Mouse (Mus musculus): Measurements from ENCODE around the gene Osbpl3. TPM values are rescaled to one million over a fixed set of nuclear protein-coding genes. Genes with fewer than 3 reads are reported as not detected.

Gene Osbpl3
- polyA plus RNA-seq, 1 experiment from 2014 or later: 12.5 TPM

GRCm38 (mm10) chr6:50386497-50386896 is 69.5 kb downstream of the Osbpl3 start:
- 87% methylated on average over 4 of the region's 4 CpGs for WGBS
- H3K4me1 ChIP-seq (replicated peaks; ENCODE audit: control insufficient read depth, insufficient read depth, low read length): 0 out of 2 replicates have a peak, but pooled peaks cover 3% of the 10 kb centered on the region
- TF ChIP-seq CTCF (IDR thresholded peaks at IDR 0.05; ENCODE audit: low read depth): peak; percentile 52
- no peak for ATAC-seq
- no peak overlapping the region for H3K27ac ChIP-seq (ENCODE audit: low read depth, low read length)
- no peak overlapping the region for H3K4me2 ChIP-seq (replicated peaks; ENCODE audit: low read depth)
- no peaks in the 10 kb centered on the region for H3K27me3 ChIP-seq (replicated peaks; ENCODE audit: control insufficient read depth, insufficient read depth, low read length)
- no peaks in the 10 kb centered on the region for H3K36me3 ChIP-seq (ENCODE audit: control insufficient read depth, insufficient read depth)
- no peaks in the 10 kb centered on the region for H3K9me3 ChIP-seq (ENCODE audit: control insufficient read depth)
- H3K4me3 ChIP-seq (ENCODE audit: low read depth, low read length): no peak overlapping the region
- no peak overlapping the region for H3K9ac ChIP-seq (ENCODE audit: low read depth, low read length)

GRCm38 (mm10) chr6:50385451-50386013 is 70.5 kb downstream of the Osbpl3 start:
- Histone ChIP-seq H3K4me2 (replicated peaks; ENCODE audit: low read depth) (no peak overlapping the region), H3K27me3 (replicated peaks; ENCODE audit: control insufficient read depth, insufficient read depth, low read length) (no peaks in the 10 kb centered on the region), H3K9me3 (ENCODE audit: control insufficient read depth) (no peaks in the 10 kb centered on the region), H3K36me3 (ENCODE audit: control insufficient read depth, insufficient read depth) (no peaks in the 10 kb centered on the region), H3K9ac (ENCODE audit: low read depth, low read length) (no peak overlapping the region), H3K27ac (ENCODE audit: low read depth, low read length) (no peak overlapping the region), H3K4me1 (replicated peaks; ENCODE audit: control insufficient read depth, insufficient read depth, low read length) (no peaks in the 10 kb centered on the region), H3K4me3 (ENCODE audit: low read depth, low read length) (no peak overlapping the region)
- no peak for TF ChIP-seq CTCF (IDR thresholded peaks at IDR 0.05; ENCODE audit: low read depth)
- WGBS: 79% methylated on average over 8 of the region's 8 CpGs
- no peak for ATAC-seq

GRCm38 (mm10) chr6:50382711-50383110 is 73.3 kb downstream of the Osbpl3 start:
- Histone ChIP-seq H3K36me3 (ENCODE audit: control insufficient read depth, insufficient read depth) (no peaks in the 10 kb centered on the region), H3K4me1 (replicated peaks; ENCODE audit: control insufficient read depth, insufficient read depth, low read length) (no peaks in the 10 kb centered on the region; the same call in 1 of the 2 replicates), H3K9me3 (ENCODE audit: control insufficient read depth) (no peaks in the 10 kb centered on the region), H3K27me3 (replicated peaks; ENCODE audit: control insufficient read depth, insufficient read depth, low read length) (no peaks in the 10 kb centered on the region), H3K27ac (ENCODE audit: low read depth, low read length) (peak overlapping the region; percentile 9; the same call in 1 of the 2 replicates), H3K4me3 (ENCODE audit: low read depth, low read length) (no peak overlapping the region), H3K4me2 (replicated peaks; ENCODE audit: low read depth) (peak overlapping the region; percentile 2; the same call in 1 of the 2 replicates), H3K9ac (ENCODE audit: low read depth, low read length) (no peak overlapping the region)
- no peak for TF ChIP-seq CTCF (IDR thresholded peaks at IDR 0.05; ENCODE audit: low read depth)
- WGBS: 65% methylated on average over 7 of the region's 7 CpGs
- no peak for ATAC-seq

GRCm38 (mm10) chr6:50382196-50382595 is 73.8 kb downstream of the Osbpl3 start:
- 21% methylated on average over 8 of the region's 8 CpGs for WGBS

GRCm38 (mm10) chr6:50381504-50382091 is 74.4 kb downstream of the Osbpl3 start:
- H3K9ac ChIP-seq (ENCODE audit: low read depth, low read length): peak overlapping the region; percentile 53
- no peak for TF ChIP-seq CTCF (IDR thresholded peaks at IDR 0.05; ENCODE audit: low read depth)
- H3K36me3 ChIP-seq (ENCODE audit: control insufficient read depth, insufficient read depth): no peaks in the 10 kb centered on the region
- H3K27me3 ChIP-seq (replicated peaks; ENCODE audit: control insufficient read depth, insufficient read depth, low read length): no peaks in the 10 kb centered on the region
- 11% methylated on average over 11 of the region's 11 CpGs for WGBS
- H3K4me1 ChIP-seq (replicated peaks; ENCODE audit: control insufficient read depth, insufficient read depth, low read length): peaks cover 3% of the 10 kb centered on the region; the same call in 1 of the 2 replicates
- peak; percentile 80 for ATAC-seq
- H3K27ac ChIP-seq (ENCODE audit: low read depth, low read length): peak overlapping the region; percentile 86
- peak overlapping the region; percentile 33 for H3K4me3 ChIP-seq (ENCODE audit: low read depth, low read length)
- H3K4me2 ChIP-seq (replicated peaks; ENCODE audit: low read depth): peak overlapping the region; percentile 66
- H3K9me3 ChIP-seq (ENCODE audit: control insufficient read depth): no peaks in the 10 kb centered on the region

More at GRCm38 (mm10) chr6:50382196-50382595, 73.8 kb downstream of the Osbpl3 start:
- Histone ChIP-seq H3K27ac (ENCODE audit: low read depth, low read length) (peak overlapping the region; percentile 86), H3K4me1 (replicated peaks; ENCODE audit: control insufficient read depth, insufficient read depth, low read length) (no peaks in the 10 kb centered on the region; the same call in 1 of the 2 replicates), H3K27me3 (replicated peaks; ENCODE audit: control insufficient read depth, insufficient read depth, low read length) (no peaks in the 10 kb centered on the region), H3K9ac (ENCODE audit: low read depth, low read length) (peak overlapping the region; percentile 53; the same call in 1 of the 2 replicates), H3K4me2 (replicated peaks; ENCODE audit: low read depth) (peak overlapping the region; percentile 66), H3K4me3 (ENCODE audit: low read depth, low read length) (peak overlapping the region; percentile 33), H3K36me3 (ENCODE audit: control insufficient read depth, insufficient read depth) (no peaks in the 10 kb centered on the region), H3K9me3 (ENCODE audit: control insufficient read depth) (no peaks in the 10 kb centered on the region)
- TF ChIP-seq CTCF (IDR thresholded peaks at IDR 0.05; ENCODE audit: low read depth): no peak
- ATAC-seq: no peak

- Histone ChIP-seq H3K27me3 (replicated peaks; ENCODE audit: control insufficient read depth, insufficient read depth, low read length) (no peaks in the 10 kb centered on the region), H3K4me2 (replicated peaks; ENCODE audit: low read depth) (no peak overlapping the region), H3K4me1 (replicated peaks; ENCODE audit: control insufficient read depth, insufficient read depth, low read length) (peaks cover 3% of the 10 kb centered on the region; the same call in 1 of the 2 replicates), H3K9ac (ENCODE audit: low read depth, low read length) (no peak overlapping the region), H3K27ac (ENCODE audit: low read depth, low read length) (0 out of 2 replicates have a peak overlapping the region, but pooled peaks have one; percentile 0), H3K4me3 (ENCODE audit: low read depth, low read length) (no peak overlapping the region), H3K9me3 (ENCODE audit: control insufficient read depth) (no peaks in the 10 kb centered on the region), H3K36me3 (ENCODE audit: control insufficient read depth, insufficient read depth) (no peaks in the 10 kb centered on the region)
- 95% methylated on average over 4 of the region's 4 CpGs for WGBS
- TF ChIP-seq CTCF (IDR thresholded peaks at IDR 0.05; ENCODE audit: low read depth): no peak
- ATAC-seq: no peak
Measured at GRCm38 (mm10) chr6:50379740-50380139, 76.3 kb downstream of the Osbpl3 start.
